Mouse (Mus musculus): ENCODE measurements at regions not wholly inside any gene's neighbourhood (a gene's known extent, or its start where the extent isn't known, plus 50 kb on each side); places are given as distances from the start of the nearest gene placed in this dataset.

- H3K9me3 ChIP-seq (ENCODE audit: low read length), result no peaks in the 10 kb centered on the region
- no peaks in the 10 kb centered on the region for H3K36me3 ChIP-seq (ENCODE audit: insufficient read depth, low read length)
- H3K27me3 ChIP-seq (replicated peaks; ENCODE audit: insufficient read depth, low read length), result no peaks in the 10 kb centered on the region
- TF ChIP-seq CTCF (IDR thresholded peaks at IDR 0.05) (no peak), EP300 (IDR thresholded peaks at IDR 0.05) (no peak)
- no peak overlapping the region for H3K4me2 ChIP-seq (replicated peaks; ENCODE audit: low read depth, low read length)
- no peaks in the 10 kb centered on the region for H3K4me1 ChIP-seq (ENCODE audit: insufficient read depth, low read depth, low read length)
- H3K9ac ChIP-seq (replicated peaks; ENCODE audit: low read depth), result no peak overlapping the region
- DNase-seq (ENCODE audit: low spot score) (no peak), ATAC-seq (no peak)
- H3K27ac ChIP-seq (ENCODE audit: low read length), result no peak overlapping the region
- H3K4me3 ChIP-seq (ENCODE audit: low read depth, low read length), result no peak overlapping the region
- 77% methylated on average over 6 of the region's 6 CpGs for WGBS
Measured at GRCm38 (mm10) chrX:166951011-166951410, 258.1 kb downstream of the Tmsb4x start.

GRCm38 (mm10) chrX:166945915-166946314 is 263.2 kb downstream of the Tmsb4x start:
- Histone ChIP-seq H3K27me3 (replicated peaks; ENCODE audit: insufficient read depth, low read length) (no peaks in the 10 kb centered on the region), H3K9me3 (ENCODE audit: low read length) (no peaks in the 10 kb centered on the region)
- 61% methylated on average over 1 of the region's 1 CpGs for WGBS

GRCm38 (mm10) chrX:166945476-166945875 is 263.6 kb downstream of the Tmsb4x start:
- H3K4me1 ChIP-seq (ENCODE audit: insufficient read depth, low read depth, low read length), result no peaks in the 10 kb centered on the region
- no peak overlapping the region for H3K9ac ChIP-seq (replicated peaks; ENCODE audit: low read depth)
- no peaks in the 10 kb centered on the region for H3K9me3 ChIP-seq (ENCODE audit: low read length)
- no peak overlapping the region for H3K4me3 ChIP-seq (ENCODE audit: low read depth, low read length)
- H3K36me3 ChIP-seq (ENCODE audit: insufficient read depth, low read length), result no peaks in the 10 kb centered on the region
- no peak for TF ChIP-seq CTCF (IDR thresholded peaks at IDR 0.05)
- no peak for TF ChIP-seq EP300 (IDR thresholded peaks at IDR 0.05)
- ATAC-seq (no peak; the same call in 1 of the 2 replicates), DNase-seq (ENCODE audit: low spot score) (peak; percentile 31)
- H3K27me3 ChIP-seq (replicated peaks; ENCODE audit: insufficient read depth, low read length), result no peaks in the 10 kb centered on the region
- no peak overlapping the region for H3K4me2 ChIP-seq (replicated peaks; ENCODE audit: low read depth, low read length)
- WGBS, result 68% methylated on average over 1 of the region's 1 CpGs
- H3K27ac ChIP-seq (ENCODE audit: low read length), result no peak overlapping the region

More at GRCm38 (mm10) chrX:166945915-166946314, 263.2 kb downstream of the Tmsb4x start:
- H3K4me3 ChIP-seq (ENCODE audit: low read depth, low read length), result no peak overlapping the region
- H3K4me2 ChIP-seq (replicated peaks; ENCODE audit: low read depth, low read length), result no peak overlapping the region
- ATAC-seq (no peak), DNase-seq (ENCODE audit: low spot score) (no peak)
- no peak overlapping the region for H3K9ac ChIP-seq (replicated peaks; ENCODE audit: low read depth)
- no peaks in the 10 kb centered on the region for H3K4me1 ChIP-seq (ENCODE audit: insufficient read depth, low read depth, low read length)
- no peak overlapping the region for H3K27ac ChIP-seq (ENCODE audit: low read length)
- H3K36me3 ChIP-seq (ENCODE audit: insufficient read depth, low read length), result no peaks in the 10 kb centered on the region
- TF ChIP-seq EP300 (IDR thresholded peaks at IDR 0.05) (no peak), CTCF (IDR thresholded peaks at IDR 0.05) (no peak)

- Histone ChIP-seq H3K4me2 (replicated peaks; ENCODE audit: low read depth, low read length) (no peak overlapping the region), H3K27me3 (replicated peaks; ENCODE audit: insufficient read depth, low read length) (no peaks in the 10 kb centered on the region), H3K9ac (replicated peaks; ENCODE audit: low read depth) (no peak overlapping the region), H3K36me3 (ENCODE audit: insufficient read depth, low read length) (no peaks in the 10 kb centered on the region), H3K4me3 (ENCODE audit: low read depth, low read length) (no peak overlapping the region), H3K4me1 (ENCODE audit: insufficient read depth, low read depth, low read length) (no peaks in the 10 kb centered on the region), H3K9me3 (ENCODE audit: low read length) (no peaks in the 10 kb centered on the region), H3K27ac (ENCODE audit: low read length) (no peak overlapping the region)
- 45% methylated on average over 2 of the region's 2 CpGs for WGBS
- no peak for ATAC-seq
- DNase-seq (ENCODE audit: low spot score), result no peak
- TF ChIP-seq EP300 (IDR thresholded peaks at IDR 0.05) (no peak), CTCF (IDR thresholded peaks at IDR 0.05) (no peak)
Measured at GRCm38 (mm10) chrX:166933766-166934165, 275.3 kb downstream of the Tmsb4x start.

GRCm38 (mm10) chrX:166932472-166932871 is 276.6 kb downstream of the Tmsb4x start:
- Histone ChIP-seq H3K4me2 (replicated peaks; ENCODE audit: low read depth, low read length) (no peak overlapping the region), H3K9me3 (ENCODE audit: low read length) (no peaks in the 10 kb centered on the region), H3K36me3 (ENCODE audit: insufficient read depth, low read length) (no peaks in the 10 kb centered on the region), H3K4me1 (ENCODE audit: insufficient read depth, low read depth, low read length) (no peaks in the 10 kb centered on the region), H3K4me3 (ENCODE audit: low read depth, low read length) (no peak overlapping the region), H3K9ac (replicated peaks; ENCODE audit: low read depth) (no peak overlapping the region), H3K27me3 (replicated peaks; ENCODE audit: insufficient read depth, low read length) (no peaks in the 10 kb centered on the region), H3K27ac (ENCODE audit: low read length) (no peak overlapping the region)
- no peak for DNase-seq (ENCODE audit: low spot score)
- TF ChIP-seq CTCF (IDR thresholded peaks at IDR 0.05) (no peak), EP300 (IDR thresholded peaks at IDR 0.05) (no peak)
- ATAC-seq, result no peak

GRCm38 (mm10) chrX:166931048-166931447 is 278.1 kb downstream of the Tmsb4x start:
- Histone ChIP-seq H3K9me3 (ENCODE audit: low read length) (no peaks in the 10 kb centered on the region), H3K36me3 (ENCODE audit: insufficient read depth, low read length) (no peaks in the 10 kb centered on the region), H3K27me3 (replicated peaks; ENCODE audit: insufficient read depth, low read length) (no peaks in the 10 kb centered on the region), H3K9ac (replicated peaks; ENCODE audit: low read depth) (no peak overlapping the region), H3K4me2 (replicated peaks; ENCODE audit: low read depth, low read length) (no peak overlapping the region), H3K4me1 (ENCODE audit: insufficient read depth, low read depth, low read length) (no peaks in the 10 kb centered on the region), H3K4me3 (ENCODE audit: low read depth, low read length) (no peak overlapping the region), H3K27ac (ENCODE audit: low read length) (no peak overlapping the region; the same call in 1 of the 2 replicates)
- ATAC-seq (peak; percentile 41), DNase-seq (ENCODE audit: low spot score) (peak; percentile 32)
- WGBS, result 33% methylated on average over 4 of the region's 4 CpGs
- TF ChIP-seq EP300 (IDR thresholded peaks at IDR 0.05), result no peak
- TF ChIP-seq CTCF (IDR thresholded peaks at IDR 0.05), result no peak
